Comparison of ENCODE assay signal across 8 mouse cellular contexts in genomic region chr12:78910684-78911461, GRCm38 (mm10). TPM values are rescaled to one million over a fixed set of nuclear protein-coding genes. Genes with fewer than 3 reads are reported as not detected.
DNase-seq lines count a peak whose midpoint lies in the region; ATAC-seq lines count a peak whose summit lies in the region.

No protein-coding gene starts in this region.

- no peak overlapping the region for H3K9ac ChIP-seq in intestine, embryonic 15.5 days

- WGBS in heart, embryonic 10.5 days: 3% methylated on average over 16 of the region's 16 CpGs
- 15% methylated on average over 16 of the region's 16 CpGs for WGBS in intestine, embryonic 15.5 days

- ATAC-seq in intestine, embryonic 15.5 days: peak; percentile 83

- peak overlapping the region; percentile 83 for H3K4me2 ChIP-seq in intestine, embryonic 15.5 days (replicated peaks)

- intact Hi-C loops in heart, postnatal 25 days (cut with DNase I): no loop called here
- intact Hi-C loops in left cerebral cortex, postnatal 14 days (cut with DNase I): no loop called here
- intact Hi-C loops in gastrocnemius, postnatal 14 days (cut with DNase I; ENCODE audit: low total_unique reads): no loop called here

- 0 out of 2 replicates have a peak, but pooled peaks cover 3% of the 10 kb centered on the region for H3K9me3 ChIP-seq in heart, embryonic 10.5 days
- no peaks in the 10 kb centered on the region for H3K9me3 ChIP-seq in intestine, embryonic 15.5 days

- peaks cover 29% of the 10 kb centered on the region for H3K4me1 ChIP-seq in heart, embryonic 10.5 days
- peaks cover 11% of the 10 kb centered on the region for H3K4me1 ChIP-seq in intestine, embryonic 15.5 days (replicated peaks)

- H3K27me3 ChIP-seq in heart, embryonic 10.5 days (ENCODE audit: insufficient read depth, poor library complexity, severe bottlenecking): peaks cover 85% of the 10 kb centered on the region
- H3K27me3 ChIP-seq in intestine, embryonic 15.5 days (replicated peaks): peaks cover 2% of the 10 kb centered on the region; the same call in 1 of the 2 replicates

- H3K27ac ChIP-seq in heart, embryonic 10.5 days: peak overlapping the region; percentile 75
- H3K27ac ChIP-seq in intestine, embryonic 15.5 days: peak overlapping the region; percentile 61

- peak; percentile 90 for DNase-seq in heart, embryonic 10.5 days (ENCODE audit: low spot score)
- no peak for DNase-seq in heart, postnatal 25 days (ENCODE audit: low spot score)
- DNase-seq in embryo, embryonic 9.5 days (ENCODE audit: extremely low spot score): peak; percentile 25
- peak; percentile 26 for DNase-seq in neural tube, embryonic 10.5 days (ENCODE audit: extremely low spot score, low spot score)
- DNase-seq in left cerebral cortex, postnatal 14 days (ENCODE audit: low spot score in 2 of 2): no peak
- DNase-seq in gastrocnemius, postnatal 14 days: no peak
- DNase-seq in lung, postnatal 4 days: no peak

- no peaks in the 10 kb centered on the region for H3K36me3 ChIP-seq in heart, embryonic 10.5 days
- H3K36me3 ChIP-seq in intestine, embryonic 15.5 days: no peaks in the 10 kb centered on the region

- peak overlapping the region; percentile 57 for H3K4me3 ChIP-seq in heart, embryonic 10.5 days
- peak overlapping the region; percentile 36 for H3K4me3 ChIP-seq in intestine, embryonic 15.5 days (replicated peaks)

RNA-seq across cellular contexts. Expression of gene Plek2, which starts 4.1 kb away (rescaled TPM):
- polyA plus RNA-seq in heart, embryonic 10.5 days (2016; fragmentation: Nextera tagmentation; extraction: Ambion mirVana): 7.5 and 7.9 TPM in 2 replicates
- under 1 TPM; 0.28 to 0.47 TPM for total RNA-seq in heart, postnatal 25 days (2021)
- 24.3 and 24.9 TPM in 2 replicates for polyA plus RNA-seq in intestine, embryonic 15.5 days (2015; fragmentation: Nextera tagmentation; extraction: Ambion mirVana)
- under 1 TPM; 0.27 to 0.37 TPM for total RNA-seq in left cerebral cortex, postnatal 14 days (2021)
- total RNA-seq in gastrocnemius, postnatal 14 days (2021): under 1 TPM in 1 of 2 experiments, not detected in 1; 0.13 TPM

RNA-seq across cellular contexts. Expression of gene Eif2s1, which starts 49.3 kb away (rescaled TPM):
- polyA plus RNA-seq in heart, embryonic 10.5 days (2016; fragmentation: Nextera tagmentation; extraction: Ambion mirVana): 230 and 281 TPM in 2 replicates
- total RNA-seq in heart, postnatal 25 days (2021): 10 to 100 TPM; 52.2 to 56.2 TPM
- 227 and 228 TPM in 2 replicates for polyA plus RNA-seq in intestine, embryonic 15.5 days (2015; fragmentation: Nextera tagmentation; extraction: Ambion mirVana)
- total RNA-seq in left cerebral cortex, postnatal 14 days (2021): 10 to 100 TPM; 55.4 to 62.5 TPM
- 10 to 100 TPM; 38.9 to 49.3 TPM for total RNA-seq in gastrocnemius, postnatal 14 days (2021)

RNA-seq across cellular contexts. Expression of gene Atp6v1d, which starts 49.4 kb away (rescaled TPM):
- polyA plus RNA-seq in heart, embryonic 10.5 days (2016; fragmentation: Nextera tagmentation; extraction: Ambion mirVana): 74.7 and 75.6 TPM in 2 replicates
- total RNA-seq in heart, postnatal 25 days (2021): 10 to 100 TPM; 81.9 to 83.8 TPM
- polyA plus RNA-seq in intestine, embryonic 15.5 days (2015; fragmentation: Nextera tagmentation; extraction: Ambion mirVana): 50.6 and 61.1 TPM in 2 replicates
- total RNA-seq in left cerebral cortex, postnatal 14 days (2021): 100 to 1,000 TPM; 251 to 257 TPM
- total RNA-seq in gastrocnemius, postnatal 14 days (2021): 10 to 100 TPM; 53.4 to 53.9 TPM

Comparison
In these comparisons a context has a peak if more than half of its experiments do, and no peak if none do; other contexts are left out.
1. DNase-seq: peak in heart, embryonic 10.5 days (single experiment), embryo, embryonic 9.5 days (single experiment) and neural tube, embryonic 10.5 days (single experiment); none in heart, postnatal 25 days (single experiment), left cerebral cortex, postnatal 14 days (0 of 2), gastrocnemius, postnatal 14 days (single experiment) and lung, postnatal 4 days (0 of 2).